Mouse (Mus musculus): ENCODE measurements around the gene Macf1.

DNA sequence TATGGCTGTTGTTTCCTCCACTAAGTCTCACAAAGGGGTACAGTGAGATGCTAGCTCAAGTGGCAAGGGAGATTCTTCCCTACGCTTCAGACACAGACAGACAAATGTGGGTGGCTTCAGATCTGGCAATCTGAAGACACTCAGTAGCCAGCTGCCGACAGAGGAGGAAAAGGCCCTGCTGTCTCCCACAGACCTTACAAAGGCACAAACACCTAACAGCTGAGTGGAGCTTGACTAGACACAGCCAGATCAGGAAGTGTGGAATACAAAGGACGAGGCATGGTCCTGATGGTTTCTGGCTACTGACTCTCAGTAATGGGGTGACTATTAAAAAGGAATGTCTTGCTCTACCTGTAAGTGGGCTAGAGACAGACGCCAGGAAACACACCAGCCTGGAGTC is 67.2 kb downstream of the Macf1 start:
- no peak for TF ChIP-seq CTCF (IDR thresholded peaks at IDR 0.05; ENCODE audit: extremely low read depth, insufficient read depth, low read length)
- no peak for TF ChIP-seq POLR2A (IDR thresholded peaks at IDR 0.05; ENCODE audit: extremely low read depth, insufficient read depth, low read length)
